Mouse (Mus musculus) G1E (cell line): ENCODE measurements around the gene Pbx1.

ENCODE experiments used
- CTCF ChIP-seq: IDR thresholded peaks from 2 replicates; pipeline ENCODE4 v1.5.1; 2012; ENCODE audit warnings: low read depth, low read length, inconsistent platforms, mixed read lengths
- GATA1 ChIP-seq: IDR thresholded peaks from 2 replicates; pipeline ENCODE4 v1.6.1; 2012; ENCODE audit warnings: borderline replicate concordance, low read length, inconsistent platforms, mixed read lengths
- GATA2 ChIP-seq: IDR thresholded peaks from 2 replicates; pipeline ENCODE4 v1.6.1; 2012; ENCODE audit warnings: low read depth, low read length, inconsistent platforms, borderline replicate concordance

DNA sequence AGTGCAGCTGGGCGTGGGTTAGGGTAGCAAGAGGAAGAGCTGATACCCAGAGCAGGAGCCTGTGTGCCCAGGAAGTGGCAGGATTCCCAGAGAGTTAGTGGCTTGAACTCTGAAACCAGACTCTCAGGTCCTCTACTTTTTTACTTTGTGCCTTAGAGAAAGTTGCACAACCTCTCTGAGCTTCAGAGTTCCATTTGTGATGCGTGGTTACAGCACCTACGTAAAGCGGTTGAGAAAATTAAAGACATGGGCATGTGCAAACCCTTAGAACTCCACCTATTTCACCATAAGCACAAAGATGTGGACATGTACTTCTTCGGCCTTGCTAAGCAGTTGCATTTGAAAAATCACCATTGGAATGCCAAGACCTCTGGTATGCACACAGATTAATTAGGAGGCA, 294.2 kb downstream of the Pbx1 start:
- TF ChIP-seq CTCF (no peak), GATA1 (no peak), GATA2 (no peak)
